Comparison of ENCODE assay signal across 8 mouse cellular contexts in the genomic region with DNA sequence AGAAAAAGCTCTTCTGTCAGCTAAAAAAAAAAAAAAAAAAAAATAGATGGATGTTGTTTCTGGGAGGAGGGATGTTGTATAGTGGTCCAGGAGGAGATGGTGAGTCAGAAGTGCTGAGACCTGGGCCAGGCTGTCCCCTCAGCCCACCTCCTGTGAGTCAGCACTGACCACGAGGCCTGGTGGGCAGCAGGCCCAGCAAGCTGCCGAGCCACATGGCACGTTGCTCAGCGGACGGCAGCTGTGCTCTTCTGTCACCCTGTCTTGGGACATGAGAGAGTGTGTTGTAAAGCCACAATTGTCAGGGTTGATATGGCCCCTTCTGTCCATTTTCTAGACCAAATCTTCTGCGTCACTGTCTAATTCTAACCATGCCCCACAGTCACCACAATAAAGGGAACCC.
A peak's percentile ranks its signal among the peaks of the same experiment; 100 is the strongest.
DNase-seq lines count a peak whose midpoint lies in the region; ATAC-seq and TF ChIP-seq lines count a peak whose summit lies in the region.

No protein-coding gene starts in this region.

- H3K79me2 ChIP-seq in heart, adult 2 months (replicated peaks; ENCODE audit: control insufficient read depth, insufficient read depth, low read length), result no peaks in the 10 kb centered on the region

- H3K36me3 ChIP-seq in embryonic facial prominence, embryonic 14.5 days (ENCODE audit: control insufficient read depth, insufficient read depth, low read length), result no peaks in the 10 kb centered on the region
- no peaks in the 10 kb centered on the region for H3K36me3 ChIP-seq in embryonic facial prominence, embryonic 10.5 days (replicated peaks)
- peaks cover 2% of the 10 kb centered on the region; the same call in 1 of the 2 replicates for H3K36me3 ChIP-seq in heart, adult 2 months (ENCODE audit: control insufficient read depth, insufficient read depth, low read length)

- H3K9ac ChIP-seq in embryonic facial prominence, embryonic 14.5 days (ENCODE audit: low read depth, low read length), result no peak overlapping the region
- H3K9ac ChIP-seq in heart, adult 2 months (ENCODE audit: low read depth, low read length), result no peak overlapping the region

- intact Hi-C loops in heart, adult 2 months (cut with DNase I), result loop anchor here (2.0 to 5.0 kb wide), 2 partner anchors 21 to 36 kb away; no protein-coding TSS in a partner anchor

- peak; percentile 96 for TF ChIP-seq EP300 in heart, adult 2 months (IDR thresholded peaks at IDR 0.05; ENCODE audit: insufficient read depth, low read depth, low read length)

- H3K4me2 ChIP-seq in embryonic facial prominence, embryonic 14.5 days (ENCODE audit: low read depth, low read length), result no peak overlapping the region

- H3K27me3 ChIP-seq in embryonic facial prominence, embryonic 14.5 days (replicated peaks; ENCODE audit: control insufficient read depth, insufficient read depth, low read length), result no peaks in the 10 kb centered on the region
- no peaks in the 10 kb centered on the region for H3K27me3 ChIP-seq in embryonic facial prominence, embryonic 10.5 days (replicated peaks; ENCODE audit: low read depth, poor library complexity, severe bottlenecking)
- H3K27me3 ChIP-seq in heart, adult 2 months (ENCODE audit: control insufficient read depth, insufficient read depth, low read length), result no peaks in the 10 kb centered on the region

- H3K4me1 ChIP-seq in embryonic facial prominence, embryonic 14.5 days (ENCODE audit: control insufficient read depth, insufficient read depth, low read length), result peaks cover 3% of the 10 kb centered on the region; the same call in 1 of the 2 replicates
- H3K4me1 ChIP-seq in embryonic facial prominence, embryonic 10.5 days, result peaks cover 7% of the 10 kb centered on the region
- H3K4me1 ChIP-seq in bone marrow macrophage, adult 2 months (ENCODE audit: control insufficient read depth, insufficient read depth, low read length), result peaks cover 25% of the 10 kb centered on the region
- no peaks in the 10 kb centered on the region; the same call in 1 of the 2 replicates for H3K4me1 ChIP-seq in heart, adult 2 months (ENCODE audit: control insufficient read depth, insufficient read depth, low read length)

- WGBS in embryonic facial prominence, embryonic 14.5 days, result 78% methylated on average over 6 of the region's 6 CpGs
- WGBS in embryonic facial prominence, embryonic 10.5 days, result 82% methylated on average over 6 of the region's 6 CpGs
- 44% methylated on average over 6 of the region's 6 CpGs for WGBS in heart, adult 2 months

- ATAC-seq in embryonic facial prominence, embryonic 14.5 days (ENCODE audit: low read depth), result no peak

- no peak for TF ChIP-seq POLR2A in bone marrow macrophage, adult 2 months (IDR thresholded peaks at IDR 0.05; ENCODE audit: borderline replicate concordance, low read depth, low read length)
- TF ChIP-seq POLR2A in heart, adult 2 months (IDR thresholded peaks at IDR 0.05; ENCODE audit: insufficient read depth, low read depth, low read length), result no peak

- TF ChIP-seq CTCF in bone marrow macrophage, adult 2 months (IDR thresholded peaks at IDR 0.05; ENCODE audit: low read depth, low read length), result no peak
- no peak for TF ChIP-seq CTCF in heart, adult 2 months (IDR thresholded peaks at IDR 0.05)

- 0 out of 2 replicates have a peak, but pooled peaks cover 6% of the 10 kb centered on the region for H3K9me3 ChIP-seq in embryonic facial prominence, embryonic 14.5 days (ENCODE audit: control insufficient read depth, low read length)
- H3K9me3 ChIP-seq in embryonic facial prominence, embryonic 10.5 days, result no peaks in the 10 kb centered on the region

- DNase-seq in embryonic facial prominence, embryonic 14.5 days (ENCODE audit: low spot score), result peak; percentile 25
- no peak for DNase-seq in embryonic facial prominence, embryonic 10.5 days (ENCODE audit: low spot score)
- DNase-seq in heart, adult 2 months, result peak; percentile 83 to 89
- peak; percentile 33 for DNase-seq in lung, postnatal 25 days (ENCODE audit: low spot score)
- DNase-seq in thymus, postnatal 14 days, result no peak
- no peak for DNase-seq in spleen, postnatal 14 days (ENCODE audit: low spot score in 2 of 2)
- DNase-seq in frontal cortex, postnatal 14 days (ENCODE audit: low spot score in 2 of 2), result no peak

- H3K27ac ChIP-seq in embryonic facial prominence, embryonic 14.5 days (replicated peaks; ENCODE audit: low read depth, low read length), result no peak overlapping the region
- no peak overlapping the region for H3K27ac ChIP-seq in embryonic facial prominence, embryonic 10.5 days (replicated peaks)
- H3K27ac ChIP-seq in bone marrow macrophage, adult 2 months (ENCODE audit: insufficient read depth, low read depth, low read length), result peak overlapping the region; percentile 52
- H3K27ac ChIP-seq in heart, adult 2 months, result peak overlapping the region; percentile 81

- no peak overlapping the region for H3K4me3 ChIP-seq in embryonic facial prominence, embryonic 14.5 days (ENCODE audit: low read depth, low read length)
- H3K4me3 ChIP-seq in embryonic facial prominence, embryonic 10.5 days, result no peak overlapping the region
- no peak overlapping the region for H3K4me3 ChIP-seq in bone marrow macrophage, adult 2 months (ENCODE audit: insufficient read depth, low read length)
- H3K4me3 ChIP-seq in heart, adult 2 months, result no peak overlapping the region

Comparison
In these comparisons a context has a peak if more than half of its experiments do, and no peak if none do; other contexts are left out.
1. DNase-seq: peak in embryonic facial prominence, embryonic 14.5 days (single experiment), heart, adult 2 months (2 of 2) and lung, postnatal 25 days (single experiment); none in embryonic facial prominence, embryonic 10.5 days (single experiment), thymus, postnatal 14 days (single experiment), spleen, postnatal 14 days (0 of 2) and frontal cortex, postnatal 14 days (0 of 2).
2. H3K27ac ChIP-seq: peak in bone marrow macrophage, adult 2 months (single experiment) and heart, adult 2 months (single experiment); none in embryonic facial prominence, embryonic 14.5 days (single experiment) and embryonic facial prominence, embryonic 10.5 days (single experiment).